Mouse (Mus musculus): ENCODE data around the gene Mpped2.

GRCm38 (mm10) chr2:106854758-106855157 is 161.7 kb downstream of the Mpped2 start:
- TF ChIP-seq CTCF (IDR thresholded peaks at IDR 0.05; ENCODE audit: low read depth) (no peak), EP300 (optimal IDR thresholded peaks at IDR 0.05) (no peak)
